Mouse (Mus musculus) liver, postnatal 0 days (tissue): Measurements from ENCODE around the gene Rnf145.

Source experiments
- CTCF ChIP-seq: sonication (generic); IDR thresholded peaks from 2 replicates; pipeline ENCODE4 v1.5.1; 2016; ENCODE audit warnings: antibody characterized with exemption, low read depth
- EP300 ChIP-seq: IDR thresholded peaks from 2 replicates; pipeline ENCODE4 v1.6.1; 2016; ENCODE audit warnings: antibody characterized with exemption, low read depth, mild to moderate bottlenecking

GRCm38 (mm10) chr11:44546250-44546649 is 27.5 kb downstream of the Rnf145 start:
- TF ChIP-seq CTCF, result no peak
- no peak for TF ChIP-seq EP300
